Mouse (Mus musculus): ENCODE results near the gene Clhc1. TPM values are rescaled to one million over a fixed set of nuclear protein-coding genes. Genes with fewer than 3 reads are reported as not detected.

Clhc1 gene
- total and polyA plus RNA-seq, 3 experiments: 3.9 to 6.5 (median 6.3) TPM

GRCm38 (mm10) chr11:29597159-29597558 is 49.4 kb downstream of the Clhc1 start:
- H3K4me3 ChIP-seq (replicated peaks in 1 of 3; ENCODE audit: low read depth in 2 of 3, low read length in 2 of 3, poor library complexity in 1 of 3): no peak overlapping the region
- peaks cover 2% of the 10 kb centered on the region for H3K9me3 ChIP-seq (replicated peaks; ENCODE audit: low read length)
- no peak for TF ChIP-seq E2F4 (IDR thresholded peaks at IDR 0.05; ENCODE audit: insufficient replicate concordance, low read depth, low read length)
- TF ChIP-seq MYC (IDR thresholded peaks at IDR 0.05; ENCODE audit: low read depth, low read length): no peak
- no peak for TF ChIP-seq CHD2 (IDR thresholded peaks at IDR 0.05; ENCODE audit: low read length)
- no peak for TF ChIP-seq RAD21 (IDR thresholded peaks at IDR 0.05; ENCODE audit: low read depth, low read length)
- no peak for TF ChIP-seq BHLHE40 (IDR thresholded peaks at IDR 0.05; ENCODE audit: low read depth, low read length)
- TF ChIP-seq MAFK (IDR thresholded peaks at IDR 0.05; ENCODE audit: insufficient replicate concordance, low read length): no peak
- TF ChIP-seq KAT2A (IDR thresholded peaks at IDR 0.05; ENCODE audit: insufficient replicate concordance, low read length): no peak
- TF ChIP-seq CHD1 (IDR thresholded peaks at IDR 0.05; ENCODE audit: low read depth, low read length): no peak
- TF ChIP-seq SMC3 (IDR thresholded peaks at IDR 0.05; ENCODE audit: low read depth, low read length): no peak
- TF ChIP-seq NRF1 (IDR thresholded peaks at IDR 0.05; ENCODE audit: low read depth, low read length): no peak
- TF ChIP-seq IRF4 (IDR thresholded peaks at IDR 0.05; ENCODE audit: low read depth, low read length): no peak
- no peak for TF ChIP-seq MAZ (IDR thresholded peaks at IDR 0.05; ENCODE audit: low read depth, low read length)
- no peak for TF ChIP-seq MAX (IDR thresholded peaks at IDR 0.05; ENCODE audit: low read length)
- no peak for TF ChIP-seq SIN3A (IDR thresholded peaks at IDR 0.05; ENCODE audit: low read length)
- TF ChIP-seq CTCF (conservative IDR thresholded peaks at IDR 0.05 in 1 of 2, IDR thresholded peaks at IDR 0.05 in 1 of 2; ENCODE audit: low read depth in 2 of 2, low read length in 2 of 2): no peak
- TF ChIP-seq ELF1 (IDR thresholded peaks at IDR 0.05; ENCODE audit: low read depth, low read length): no peak
- TF ChIP-seq ZNF384 (IDR thresholded peaks at IDR 0.05; ENCODE audit: low read depth, low read length): no peak
- no peak for TF ChIP-seq JUND (conservative IDR thresholded peaks at IDR 0.05; ENCODE audit: low read depth, low read length)
- no peak for TF ChIP-seq JUN (IDR thresholded peaks at IDR 0.05; ENCODE audit: insufficient read depth, low read depth, low read length)
- TF ChIP-seq ETS1 (conservative IDR thresholded peaks at IDR 0.05; ENCODE audit: low read depth, low read length): no peak
- no peak overlapping the region for H3K4me2 ChIP-seq (ENCODE audit: insufficient read depth, low read depth, poor library complexity, severe bottlenecking)
- in situ Hi-C loops (cut with MboI; ENCODE audit: low pct_ligation_motif_present, low pct_unique_long_range_greater_than_20kb, low sequenced_read_pairs): no loop called here
- no peak overlapping the region for H3K27ac ChIP-seq (ENCODE audit: insufficient read depth, low read depth)
- H3K27me3 ChIP-seq (replicated peaks): no peaks in the 10 kb centered on the region
- no peaks in the 10 kb centered on the region for H3K4me1 ChIP-seq (ENCODE audit: control insufficient read depth in 1 of 2, insufficient read depth in 2 of 2)
- DNase-seq (ENCODE audit: extremely low read depth): no peak
- no peaks in the 10 kb centered on the region for H3K36me3 ChIP-seq (replicated peaks in 1 of 2; ENCODE audit: control insufficient read depth in 1 of 2, insufficient read depth in 1 of 2, low read length in 1 of 2)
- dilution Hi-C loops (cut with MboI; ENCODE audit: extremely low pct_ligation_motif_present, extremely low pct_unique_long_range_greater_than_20kb, low sequenced_read_pairs): no loop called here
- H3K79me2 ChIP-seq (replicated peaks; ENCODE audit: control insufficient read depth, extremely low read depth, insufficient read depth, poor library complexity, severe bottlenecking): no peaks in the 10 kb centered on the region
- no peak overlapping the region for H3K9ac ChIP-seq (ENCODE audit: insufficient read depth, low read depth)

DNA sequence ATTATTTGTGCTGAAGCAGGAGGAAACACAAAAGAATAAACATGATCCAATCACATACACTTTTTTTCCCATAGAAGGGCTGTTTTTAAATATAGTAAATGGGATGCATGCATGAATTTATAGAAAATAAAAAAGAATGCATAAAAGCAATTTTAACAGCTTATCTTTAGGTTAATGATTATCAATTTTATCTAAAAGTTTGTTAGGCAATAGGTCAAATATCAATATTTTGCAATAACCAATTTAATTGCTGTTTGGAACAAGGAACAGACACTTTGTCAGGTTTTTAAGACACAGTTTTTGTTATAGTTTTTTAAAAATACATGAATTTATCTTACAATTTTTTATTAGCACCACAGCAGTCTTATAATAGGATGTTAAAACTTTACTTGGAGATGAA is 51.2 kb downstream of the Clhc1 start:
- peaks cover 2% of the 10 kb centered on the region for H3K9me3 ChIP-seq (replicated peaks; ENCODE audit: low read length)
- H3K27ac ChIP-seq (ENCODE audit: insufficient read depth, low read depth): no peak overlapping the region
- DNase-seq (ENCODE audit: extremely low read depth): no peak
- no peak overlapping the region for H3K4me3 ChIP-seq (replicated peaks in 1 of 3; ENCODE audit: low read depth in 2 of 3, low read length in 2 of 3, poor library complexity in 1 of 3)
- no peak overlapping the region for H3K9ac ChIP-seq (ENCODE audit: insufficient read depth, low read depth)
- in situ Hi-C loops (cut with MboI; ENCODE audit: low pct_ligation_motif_present, low pct_unique_long_range_greater_than_20kb, low sequenced_read_pairs) (no loop called here), dilution Hi-C loops (cut with MboI; ENCODE audit: extremely low pct_ligation_motif_present, extremely low pct_unique_long_range_greater_than_20kb, low sequenced_read_pairs) (no loop called here)
- H3K36me3 ChIP-seq (replicated peaks in 1 of 2; ENCODE audit: control insufficient read depth in 1 of 2, insufficient read depth in 1 of 2, low read length in 1 of 2): no peaks in the 10 kb centered on the region
- TF ChIP-seq MAX (IDR thresholded peaks at IDR 0.05; ENCODE audit: low read length): no peak
- TF ChIP-seq NELFE (IDR thresholded peaks at IDR 0.05; ENCODE audit: low read depth, low read length): no peak
- no peak for TF ChIP-seq JUN (IDR thresholded peaks at IDR 0.05; ENCODE audit: insufficient read depth, low read depth, low read length)
- TF ChIP-seq CTCF (conservative IDR thresholded peaks at IDR 0.05 in 1 of 2, IDR thresholded peaks at IDR 0.05 in 1 of 2; ENCODE audit: low read depth in 2 of 2, low read length in 2 of 2): no peak
- no peak for TF ChIP-seq UBTF (IDR thresholded peaks at IDR 0.05; ENCODE audit: low read depth, low read length)
- TF ChIP-seq POLR2A (IDR thresholded peaks at IDR 0.05; ENCODE audit: low read depth, low read length): no peak
- no peak for TF ChIP-seq MAZ (IDR thresholded peaks at IDR 0.05; ENCODE audit: low read depth, low read length)
- no peak for TF ChIP-seq IRF4 (IDR thresholded peaks at IDR 0.05; ENCODE audit: low read depth, low read length)
- no peak for TF ChIP-seq CHD2 (IDR thresholded peaks at IDR 0.05; ENCODE audit: low read length)
- no peak for TF ChIP-seq PAX5 (IDR thresholded peaks at IDR 0.05; ENCODE audit: low read length)
- TF ChIP-seq E2F4 (IDR thresholded peaks at IDR 0.05; ENCODE audit: insufficient replicate concordance, low read depth, low read length): no peak
- TF ChIP-seq BHLHE40 (IDR thresholded peaks at IDR 0.05; ENCODE audit: low read depth, low read length): no peak
- no peak for TF ChIP-seq TBP (conservative IDR thresholded peaks at IDR 0.05; ENCODE audit: low read depth, low read length)
- no peak for TF ChIP-seq CHD1 (IDR thresholded peaks at IDR 0.05; ENCODE audit: low read depth, low read length)
- no peak for TF ChIP-seq ZC3H11A (IDR thresholded peaks at IDR 0.05; ENCODE audit: low read depth, low read length)
- H3K4me2 ChIP-seq (ENCODE audit: insufficient read depth, low read depth, poor library complexity, severe bottlenecking): no peak overlapping the region
- H3K27me3 ChIP-seq (replicated peaks): no peaks in the 10 kb centered on the region
- H3K4me1 ChIP-seq (ENCODE audit: control insufficient read depth in 1 of 2, insufficient read depth in 2 of 2): no peaks in the 10 kb centered on the region
- no peaks in the 10 kb centered on the region for H3K79me2 ChIP-seq (replicated peaks; ENCODE audit: control insufficient read depth, extremely low read depth, insufficient read depth, poor library complexity, severe bottlenecking)
